Mouse (Mus musculus) G1E (cell line): ENCODE measurements around the gene Fmo5. TPM values are rescaled to one million over a fixed set of nuclear protein-coding genes. Genes with fewer than 3 reads are reported as not detected.
A peak's percentile ranks its signal among the peaks of the same experiment; 100 is the strongest.

Experiments used
- ATAC-seq: 2 replicates; pipeline ENCODE4 v1.8.0; 2016; ENCODE audit warnings: mild to moderate bottlenecking; ENCODE audit not compliant: insufficient number of reproducible peaks, poor library complexity, low FRiP score, severe bottlenecking; ENCODE audit errors: extremely low read depth
- DNase-seq: peaks from one replicate; pipeline ENCODE4 v3.0.0; 2012; ENCODE audit warnings: low spot score
- H3K27me3 ChIP-seq: 2 replicates; pipeline ENCODE4 v1.6.1; 2012; ENCODE audit warnings: mild to moderate bottlenecking, low read length, inconsistent platforms; ENCODE audit not compliant: insufficient read depth
- H3K36me3 ChIP-seq: replicated peaks from 2 replicates; pipeline ENCODE3; 2012; ENCODE audit warnings: mild to moderate bottlenecking, inconsistent platforms
- H3K4me1 ChIP-seq: 2 replicates; pipeline ENCODE4 v1.6.1; 2012; ENCODE audit warnings: low read depth, low read length, inconsistent platforms, mixed read lengths; ENCODE audit not compliant: insufficient read depth
- H3K4me3 ChIP-seq: 2 replicates; pipeline ENCODE4 v1.5.1; 2012; ENCODE audit warnings: low read depth, mild to moderate bottlenecking, inconsistent platforms, low read length, moderate library complexity, mixed read lengths
- H3K9me3 ChIP-seq: replicated peaks from 2 replicates; pipeline ENCODE4 v1.6.1; 2012; ENCODE audit warnings: inconsistent platforms
- CTCF ChIP-seq: IDR thresholded peaks from 2 replicates; pipeline ENCODE4 v1.5.1; 2012; ENCODE audit warnings: low read depth, low read length, inconsistent platforms, mixed read lengths
- GATA1 ChIP-seq: IDR thresholded peaks from 2 replicates; pipeline ENCODE4 v1.6.1; 2012; ENCODE audit warnings: borderline replicate concordance, low read length, inconsistent platforms, mixed read lengths
- GATA2 ChIP-seq: IDR thresholded peaks from 2 replicates; pipeline ENCODE4 v1.6.1; 2012; ENCODE audit warnings: low read depth, low read length, inconsistent platforms, borderline replicate concordance
- POLR2AphosphoS5 ChIP-seq: IDR thresholded peaks from 2 replicates; pipeline ENCODE4 v1.6.1; 2012; ENCODE audit warnings: low read depth, low read length, inconsistent platforms; ENCODE audit not compliant: insufficient replicate concordance
- TAL1 ChIP-seq: conservative IDR thresholded peaks from 2 replicates; pipeline ENCODE4 v1.6.1; 2012; ENCODE audit warnings: low read depth, low read length, inconsistent platforms, mixed read lengths
- polyA plus RNA-seq: library from polyadenylated mRNA; stranded (reverse); fragments of >175 nt; gene quantifications from 2 replicates; pipeline ENCODE4 v1.2.3, GENCODE M21; 2012
- total RNA-seq, 2 experiments: library from RNA; stranded (forward) in 1 of 2; stranded (reverse) in 1 of 2; fragments of 200-1000 nt in 1 of 2; fragments of >200 nt in 1 of 2; fragmentation: Nextera tagmentation in 1 of 2; gene quantifications; 2 replicates each; pipeline ENCODE4 v1.2.3; 2014 to 2017

The Fmo5 gene
- total RNA-seq (2014; fragmentation: Nextera tagmentation) (4.6 and 7.4 TPM in 2 replicates), total RNA-seq (2017) (1.5 and 1.7 TPM in 2 replicates), polyA plus RNA-seq (0.11 and 0.25 TPM in 2 replicates)

DNA sequence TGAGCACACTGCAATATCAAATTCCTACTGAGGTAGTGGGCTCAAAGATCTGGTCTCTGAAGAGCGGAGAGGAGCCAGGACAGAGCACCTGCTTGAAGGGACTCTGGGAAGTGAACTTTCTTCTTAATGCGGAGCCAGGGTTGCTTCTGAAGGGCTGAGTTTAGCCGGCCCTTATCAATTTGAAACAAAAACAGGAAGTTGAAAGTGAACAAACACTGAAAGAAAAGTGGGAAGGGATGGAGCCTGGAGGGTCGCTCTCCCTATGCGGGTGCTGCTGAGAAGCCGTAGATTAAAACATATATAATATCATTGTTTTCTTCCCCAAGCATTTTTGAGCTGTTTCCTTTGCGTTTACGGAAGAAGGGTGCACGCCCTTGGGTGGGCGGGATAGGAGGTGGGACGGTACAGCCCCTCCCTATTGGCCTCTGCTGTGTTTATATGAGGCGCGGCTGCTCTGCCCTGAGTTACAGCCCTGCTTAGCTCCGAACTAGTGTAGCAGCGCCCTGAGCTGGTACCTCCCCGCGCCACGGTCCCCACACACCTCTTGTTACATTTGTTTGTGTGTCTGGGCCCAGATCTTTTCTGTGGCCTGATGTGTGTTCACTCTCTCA lies at the start of gene Fmo5:
Fmo5 (plus strand) TSS at position 414 of the 611 bp plus-strand sequence.
- H3K27me3 ChIP-seq = peaks cover 6% of the 10 kb centered on the region; the same call in 1 of the 2 replicates
- DNase-seq (peak; percentile 65), ATAC-seq (peak; percentile 100)
- H3K9me3 ChIP-seq = no peaks in the 10 kb centered on the region
- H3K36me3 ChIP-seq = no peaks in the 10 kb centered on the region
- no peak for TF ChIP-seq POLR2AphosphoS5
- no peak for TF ChIP-seq GATA1
- no peak for TF ChIP-seq GATA2
- TF ChIP-seq CTCF = no peak
- no peak for TF ChIP-seq TAL1
- peaks cover 15% of the 10 kb centered on the region for H3K4me1 ChIP-seq
- H3K4me3 ChIP-seq = peak within 1 kb of the TSS; percentile 67

GRCm38 (mm10) chr3:97585383-97586160 lies 43.0 kb upstream of the Fmo5 start:
- Histone ChIP-seq H3K36me3 (peaks cover 93% of the 10 kb centered on the region), H3K9me3 (peaks cover 3% of the 10 kb centered on the region), H3K4me3 (no peak overlapping the region), H3K27me3 (no peaks in the 10 kb centered on the region), H3K4me1 (no peaks in the 10 kb centered on the region)
- peak; percentile 19 for DNase-seq
- peak; percentile 70 for ATAC-seq
- TF ChIP-seq CTCF = peak; percentile 81
- no peak for TF ChIP-seq GATA1

GRCm38 (mm10) chr3:97587656-97588055 lies 40.9 kb upstream of the Fmo5 start:
- H3K36me3 ChIP-seq = peaks cover 93% of the 10 kb centered on the region

DNA sequence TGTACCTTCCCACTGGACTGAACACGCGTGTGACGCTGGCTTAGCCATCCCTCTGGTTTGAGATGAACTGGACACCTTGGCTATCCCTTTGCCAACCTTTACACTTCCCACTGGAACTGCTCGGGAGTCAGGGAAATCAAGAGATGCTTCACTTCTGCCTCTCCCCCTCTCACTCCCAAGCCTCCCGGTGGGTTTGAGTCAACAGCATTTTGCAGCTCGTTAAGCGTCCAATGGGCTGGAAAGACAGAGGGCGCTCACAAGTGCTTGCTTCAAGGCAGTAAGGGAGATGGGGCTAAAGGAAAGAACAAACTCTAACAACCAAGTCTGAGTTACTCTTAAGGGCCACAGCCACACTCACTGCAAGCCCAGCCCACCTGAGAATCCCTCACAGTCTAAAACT lies 37.9 kb upstream of the Fmo5 start:
- peaks cover 93% of the 10 kb centered on the region for H3K36me3 ChIP-seq
- TF ChIP-seq TAL1 (no peak), CTCF (no peak), GATA2 (no peak), GATA1 (no peak), POLR2AphosphoS5 (no peak)
- ATAC-seq = no peak

More at GRCm38 (mm10) chr3:97587656-97588055, 40.9 kb upstream of the Fmo5 start:
- no peak overlapping the region for H3K4me3 ChIP-seq
- no peaks in the 10 kb centered on the region for H3K4me1 ChIP-seq
- DNase-seq (no peak), ATAC-seq (no peak)
- no peaks in the 10 kb centered on the region for H3K27me3 ChIP-seq
- H3K9me3 ChIP-seq = no peaks in the 10 kb centered on the region
- no peak for TF ChIP-seq GATA2
- no peak for TF ChIP-seq CTCF

GRCm38 (mm10) chr3:97593089-97593488 lies 35.5 kb upstream of the Fmo5 start:
- DNase-seq (no peak), ATAC-seq (no peak)
- Histone ChIP-seq H3K4me1 (no peaks in the 10 kb centered on the region), H3K27me3 (no peaks in the 10 kb centered on the region), H3K36me3 (peaks cover 95% of the 10 kb centered on the region), H3K9me3 (no peaks in the 10 kb centered on the region), H3K4me3 (no peak overlapping the region)
- no peak for TF ChIP-seq TAL1
- no peak for TF ChIP-seq GATA1

More for the DNA sequence above, 37.9 kb upstream of the Fmo5 start:
- H3K9me3 ChIP-seq = no peaks in the 10 kb centered on the region
- H3K4me3 ChIP-seq = no peak overlapping the region
- no peak for DNase-seq
- no peaks in the 10 kb centered on the region for H3K27me3 ChIP-seq
- no peaks in the 10 kb centered on the region for H3K4me1 ChIP-seq

DNA sequence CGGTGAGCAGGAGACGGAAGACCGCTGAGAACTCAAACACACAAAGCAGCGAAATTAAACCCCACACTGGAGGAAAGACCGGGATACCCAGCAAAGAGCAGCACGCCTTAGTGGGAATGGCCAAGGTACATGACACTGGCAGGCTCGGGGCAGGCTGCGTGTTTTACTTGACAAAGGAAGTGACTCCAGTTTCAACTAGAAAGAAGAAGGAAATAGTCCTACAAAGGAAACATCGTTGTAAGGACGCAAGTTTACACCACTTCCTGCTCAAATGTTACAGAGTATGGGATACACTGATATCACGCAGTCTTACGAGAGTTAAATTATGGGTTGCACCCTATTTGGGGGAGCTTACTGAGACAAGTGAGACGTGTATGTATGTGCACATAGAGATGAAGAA lies 34.5 kb upstream of the Fmo5 start:
- H3K4me3 ChIP-seq = no peak overlapping the region
- peaks cover 95% of the 10 kb centered on the region for H3K36me3 ChIP-seq
- TF ChIP-seq CTCF = no peak
- TF ChIP-seq POLR2AphosphoS5 = no peak
- no peak for TF ChIP-seq GATA2
- TF ChIP-seq TAL1 = no peak
- TF ChIP-seq GATA1 = no peak
- no peak for DNase-seq
- ATAC-seq = no peak
- H3K27me3 ChIP-seq = no peaks in the 10 kb centered on the region
- H3K4me1 ChIP-seq = no peaks in the 10 kb centered on the region
- H3K9me3 ChIP-seq = no peaks in the 10 kb centered on the region
